Comparison of ENCODE assay signal across 28 mouse cellular contexts in genomic region chr5:136210549-136210948, GRCm38 (mm10). TPM values are rescaled to one million over a fixed set of nuclear protein-coding genes. Genes with fewer than 3 reads are reported as not detected.
DNase-seq lines count a peak whose midpoint lies in the region; ATAC-seq and TF ChIP-seq lines count a peak whose summit lies in the region.
"Had no signal": no experiment of that assay in that cellular context is flagged by ENCODE, and none has a peak within 500 bp of the region (broad histone marks: within the 10 kb centered on the region; RNA-seq: fewer than 3 reads in every experiment).

No protein-coding gene starts in this region.

- no peak for TF ChIP-seq POLR2A in bone marrow, adult 2 months (IDR thresholded peaks at IDR 0.05; ENCODE audit: borderline replicate concordance, control insufficient read depth, low read depth, low read length)

- ATAC-seq in granulocyte monocyte progenitor cell, adult 5-6 weeks (replicated peaks; ENCODE audit: poor library complexity, severe bottlenecking) = peak; percentile 45
- peak; percentile 51 for ATAC-seq in megakaryocyte progenitor cell, adult 5-6 weeks (replicated peaks; ENCODE audit: poor library complexity)
- 0 out of 2 replicates have a peak, but pooled peaks have one; percentile 13 for ATAC-seq in neutrophil, adult 5-6 weeks (ENCODE audit: extremely low read depth, insufficient number of reproducible peaks, low FRiP score, poor library complexity, severe bottlenecking)
- ATAC-seq: activated CD4-positive, CD25-positive, alpha-beta regulatory T cell, adult 4 months; CD4-positive, CD25-positive, alpha-beta regulatory T cell, adult 4 months; forebrain, embryonic 14.5 days; forebrain, embryonic 16.5 days; Patski had no signal

- H3K4me1 ChIP-seq in bone marrow, adult 2 months (ENCODE audit: control insufficient read depth, insufficient read depth, low read length) = peaks cover 15% of the 10 kb centered on the region
- H3K4me1 ChIP-seq: embryonic facial prominence, embryonic 13.5 days; embryonic facial prominence, embryonic 15.5 days; forebrain, embryonic 10.5 days; forebrain, embryonic 12.5 days had no signal

- H3K27ac ChIP-seq in bone marrow, adult 2 months (ENCODE audit: control insufficient read depth, insufficient read depth, low read depth, low read length, poor library complexity) = peak overlapping the region; percentile 41
- H3K27ac ChIP-seq: embryonic facial prominence, embryonic 13.5 days; embryonic facial prominence, embryonic 15.5 days; forebrain, embryonic 10.5 days; forebrain, embryonic 12.5 days had no signal

- no peak for TF ChIP-seq CTCF in bone marrow, adult 2 months (IDR thresholded peaks at IDR 0.05; ENCODE audit: control insufficient read depth, insufficient read depth, low read length)

- H3K4me3 ChIP-seq in bone marrow, adult 2 months (replicated peaks; ENCODE audit: control insufficient read depth, low read depth, low read length) = no peak overlapping the region
- H3K4me3 ChIP-seq: embryonic facial prominence, embryonic 13.5 days; embryonic facial prominence, embryonic 15.5 days; erythroblast, embryonic 14.5 days; forebrain, embryonic 10.5 days; forebrain, embryonic 12.5 days had no signal

- 25% methylated on average over 5 of the region's 5 CpGs for WGBS in bone marrow, adult 2 months

- DNase-seq in kidney, adult 8-10 months = no peak
- no peak for DNase-seq in gastrocnemius, adult 18-20 months (ENCODE audit: low spot score)
- no peak for DNase-seq in frontal cortex, postnatal 10 days (ENCODE audit: low spot score in 2 of 2)
- DNase-seq: adrenal gland, adult 8-10 months; adrenal gland, postnatal 14 days; adrenal gland, postnatal 36 days; B cell, adult 2 months; cerebellum, adult 11 months; cerebellum, adult 18-20 months; cerebellum, adult 9-10 months; cerebellum, postnatal 10 days; cerebellum, postnatal 25 days; embryo, embryonic 11 days had no signal

RNA-seq across cellular contexts. Expression of gene Prkrip1, which starts 11.8 kb away (rescaled TPM):
- polyA plus RNA-seq in bone marrow, adult 2 months (2011; ENCODE audit: insufficient read depth, insufficient read length, low replicate concordance, missing spikeins) = 40.9 and 47.7 TPM in 2 replicates
- total RNA-seq in granulocyte monocyte progenitor cell, adult 5-6 weeks (2014; fragmentation: Nextera tagmentation) = 32.2 and 42.1 TPM in 2 replicates
- 45.2 and 89.4 TPM in 2 replicates for total RNA-seq in granulocyte monocyte progenitor cell, adult 5-6 weeks (2017)
- 21.0 and 26.5 TPM in 2 replicates for total RNA-seq in megakaryocyte progenitor cell, adult 5-6 weeks (2015)
- 51.5 and 78.2 TPM in 2 replicates for total RNA-seq in megakaryocyte progenitor cell, adult 5-6 weeks (2017)
- 25.3 and 29.0 TPM in 2 replicates for total RNA-seq in neutrophil, adult 5-6 weeks (2017)
- total RNA-seq in gastrocnemius, adult 18-20 months (2021) = 10 to 100 TPM; 19.4 to 23.8 TPM

RNA-seq across cellular contexts. Expression of gene Sh2b2, which starts 35.8 kb away (rescaled TPM):
- polyA plus RNA-seq in bone marrow, adult 2 months (2011; ENCODE audit: insufficient read depth, insufficient read length, low replicate concordance, missing spikeins) = 5.1 and 6.3 TPM in 2 replicates
- total RNA-seq in granulocyte monocyte progenitor cell, adult 5-6 weeks (2014; fragmentation: Nextera tagmentation) = 32.9 and 67.0 TPM in 2 replicates
- total RNA-seq in granulocyte monocyte progenitor cell, adult 5-6 weeks (2017) = 10.9 and 13.9 TPM in 2 replicates
- total RNA-seq in megakaryocyte progenitor cell, adult 5-6 weeks (2015) = 27.8 and 33.0 TPM in 2 replicates
- 12.1 TPM in 2 replicates for total RNA-seq in megakaryocyte progenitor cell, adult 5-6 weeks (2017)
- total RNA-seq in neutrophil, adult 5-6 weeks (2017) = 7.9 and 8.4 TPM in 2 replicates
- total RNA-seq in gastrocnemius, adult 18-20 months (2021) = 1 to 10 TPM; 2.4 to 2.5 TPM
- polyA plus RNA-seq: G1E had no signal

RNA-seq across cellular contexts. Expression of gene Orai2, which starts 40.0 kb away (rescaled TPM):
- polyA plus RNA-seq in bone marrow, adult 2 months (2011; ENCODE audit: insufficient read depth, insufficient read length, low replicate concordance, missing spikeins) = 13.1 and 33.3 TPM in 2 replicates
- total RNA-seq in granulocyte monocyte progenitor cell, adult 5-6 weeks (2014; fragmentation: Nextera tagmentation) = 24.7 and 38.2 TPM in 2 replicates
- total RNA-seq in granulocyte monocyte progenitor cell, adult 5-6 weeks (2017) = 26.6 and 29.0 TPM in 2 replicates
- total RNA-seq in megakaryocyte progenitor cell, adult 5-6 weeks (2015) = 16.4 and 16.7 TPM in 2 replicates
- total RNA-seq in megakaryocyte progenitor cell, adult 5-6 weeks (2017) = 21.2 and 26.9 TPM in 2 replicates
- 92.9 and 95.5 TPM in 2 replicates for total RNA-seq in neutrophil, adult 5-6 weeks (2017)
- total RNA-seq in gastrocnemius, adult 18-20 months (2021) = under 1 TPM; 0.55 to 0.64 TPM

Comparison
In these comparisons a context has a peak if more than half of its experiments do, and no peak if none do; other contexts are left out.
1. RNA of gene Orai2, which starts 40.0 kb away (total RNA-seq): 92.9 to 95.5 TPM in neutrophil, adult 5-6 weeks, 24.7 to 38.2 TPM in granulocyte monocyte progenitor cell, adult 5-6 weeks and 16.4 to 26.9 TPM in megakaryocyte progenitor cell, adult 5-6 weeks; 0.55 to 0.64 TPM in gastrocnemius, adult 18-20 months; every median in the first group is over 10 times any median in the second.
2. Peak in every context shown above with its lines, with median percentiles within 50 percentile points of each other: ATAC-seq.